Comparison of ENCODE assay signal across 8 mouse cellular contexts in the genomic region with DNA sequence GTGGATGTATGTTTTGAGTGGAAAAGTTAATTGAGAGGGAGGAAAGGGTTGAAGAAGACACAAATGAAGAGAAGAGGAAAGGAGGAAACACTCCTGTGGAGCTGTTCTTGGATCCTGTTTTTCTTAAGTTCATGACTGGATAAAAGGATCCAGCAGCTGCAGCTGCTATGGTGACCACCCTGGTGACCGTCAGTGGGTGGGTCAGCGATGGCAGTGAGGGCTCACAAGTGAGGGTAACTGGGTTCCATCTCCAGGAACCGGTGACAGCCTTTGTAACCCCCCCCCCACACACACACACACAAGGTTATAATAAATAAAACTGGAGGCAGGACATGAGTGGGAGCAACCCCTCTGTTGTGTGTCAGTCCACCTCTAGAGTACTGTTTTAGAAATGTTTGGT. TPM values are rescaled to one million over a fixed set of nuclear protein-coding genes. Genes with fewer than 3 reads are reported as not detected.
DNase-seq lines count a peak whose midpoint lies in the region; ATAC-seq and TF ChIP-seq lines count a peak whose summit lies in the region.

No protein-coding gene starts in this region.

- H3K4me2 ChIP-seq in lung, embryonic 14.5 days, result peak overlapping the region; percentile 96
- H3K4me2 ChIP-seq in forebrain, embryonic 14.5 days (ENCODE audit: low read length), result peak overlapping the region; percentile 98
- H3K4me2 ChIP-seq in neural tube, embryonic 13.5 days, result peak overlapping the region; percentile 99

- peak overlapping the region; percentile 66; the same call in 1 of the 2 replicates for H3K9ac ChIP-seq in lung, embryonic 14.5 days
- no peak overlapping the region for H3K9ac ChIP-seq in forebrain, embryonic 14.5 days (ENCODE audit: low read length)
- peak overlapping the region; percentile 72 for H3K9ac ChIP-seq in neural tube, embryonic 13.5 days

- no peak for DNase-seq in lung, embryonic 14.5 days
- no peak for DNase-seq in lung, postnatal 4 days
- DNase-seq in forebrain, embryonic 14.5 days (ENCODE audit: low spot score), result no peak
- DNase-seq in limb, embryonic 10.5 days (ENCODE audit: low spot score), result no peak
- DNase-seq in spleen, adult 18-20 months, result no peak
- no peak for DNase-seq in adrenal gland, adult 8-10 months
- DNase-seq in adrenal gland, adult (ENCODE audit: inconsistent age in 2 of 2, low spot score in 1 of 2), result no peak

- no peaks in the 10 kb centered on the region for H3K27me3 ChIP-seq in lung, embryonic 14.5 days (ENCODE audit: insufficient read depth, low read length)
- peaks cover 11% of the 10 kb centered on the region; the same call in 1 of the 2 replicates for H3K27me3 ChIP-seq in forebrain, embryonic 14.5 days (replicated peaks; ENCODE audit: control insufficient read depth, insufficient read depth, low read length)
- peaks cover 32% of the 10 kb centered on the region for H3K27me3 ChIP-seq in limb, embryonic 10.5 days (ENCODE audit: low read depth, poor library complexity, severe bottlenecking)
- H3K27me3 ChIP-seq in neural tube, embryonic 13.5 days, result peaks cover 33% of the 10 kb centered on the region

- TF ChIP-seq CTCF in lung, embryonic 14.5 days (IDR thresholded peaks at IDR 0.05; ENCODE audit: low read depth), result no peak

- H3K27ac ChIP-seq in lung, embryonic 14.5 days (ENCODE audit: low read depth), result no peak overlapping the region
- no peak overlapping the region for H3K27ac ChIP-seq in forebrain, embryonic 14.5 days (ENCODE audit: low read depth, low read length)
- H3K27ac ChIP-seq in limb, embryonic 10.5 days, result 0 out of 2 replicates have a peak overlapping the region, but pooled peaks have one; percentile 82
- H3K27ac ChIP-seq in neural tube, embryonic 13.5 days (replicated peaks), result no peak overlapping the region

- no peaks in the 10 kb centered on the region for H3K36me3 ChIP-seq in lung, embryonic 14.5 days (ENCODE audit: insufficient read depth)
- no peaks in the 10 kb centered on the region for H3K36me3 ChIP-seq in forebrain, embryonic 14.5 days (ENCODE audit: control insufficient read depth, insufficient read depth, low read length)
- no peaks in the 10 kb centered on the region for H3K36me3 ChIP-seq in limb, embryonic 10.5 days
- no peaks in the 10 kb centered on the region for H3K36me3 ChIP-seq in neural tube, embryonic 13.5 days

- H3K4me1 ChIP-seq in lung, embryonic 14.5 days (ENCODE audit: insufficient read depth), result peaks cover 4% of the 10 kb centered on the region; the same call in 1 of the 2 replicates
- H3K4me1 ChIP-seq in forebrain, embryonic 14.5 days (ENCODE audit: control insufficient read depth, insufficient read depth, low read length), result no peaks in the 10 kb centered on the region
- H3K4me1 ChIP-seq in limb, embryonic 10.5 days, result peaks cover 28% of the 10 kb centered on the region
- peaks cover 23% of the 10 kb centered on the region for H3K4me1 ChIP-seq in neural tube, embryonic 13.5 days (replicated peaks)

- no peaks in the 10 kb centered on the region for H3K9me3 ChIP-seq in lung, embryonic 14.5 days (ENCODE audit: low read depth, low read length)
- no peaks in the 10 kb centered on the region for H3K9me3 ChIP-seq in forebrain, embryonic 14.5 days (replicated peaks; ENCODE audit: control insufficient read depth, low read length)
- H3K9me3 ChIP-seq in limb, embryonic 10.5 days (replicated peaks), result no peaks in the 10 kb centered on the region
- H3K9me3 ChIP-seq in neural tube, embryonic 13.5 days, result no peaks in the 10 kb centered on the region

- peak overlapping the region; percentile 70 for H3K4me3 ChIP-seq in lung, embryonic 14.5 days (ENCODE audit: low read depth, low read length)
- H3K4me3 ChIP-seq in forebrain, embryonic 14.5 days (ENCODE audit: low read depth, low read length), result peak overlapping the region; percentile 63
- H3K4me3 ChIP-seq in limb, embryonic 10.5 days, result peak overlapping the region; percentile 77
- peak overlapping the region; percentile 62 for H3K4me3 ChIP-seq in neural tube, embryonic 13.5 days

- ATAC-seq in lung, embryonic 14.5 days (ENCODE audit: insufficient read depth), result no peak
- no peak for ATAC-seq in forebrain, embryonic 14.5 days
- ATAC-seq in neural tube, embryonic 13.5 days (ENCODE audit: low read depth), result no peak

- 36% methylated on average over 3 of the region's 3 CpGs for WGBS in lung, embryonic 14.5 days
- WGBS in forebrain, embryonic 14.5 days, result 60% methylated on average over 3 of the region's 3 CpGs
- WGBS in limb, embryonic 10.5 days, result 60% methylated on average over 3 of the region's 3 CpGs
- WGBS in neural tube, embryonic 13.5 days, result 52% methylated on average over 3 of the region's 3 CpGs

RNA-seq across cellular contexts. Expression of gene Itpr2, which starts 0.8 kb away (rescaled TPM):
- polyA plus RNA-seq in lung, embryonic 14.5 days (2014; fragmentation: Nextera tagmentation; extraction: Ambion mirVana), result 12.8 and 13.1 TPM in 2 replicates
- 2.4 and 4.5 TPM in 2 replicates for polyA plus RNA-seq in forebrain, embryonic 14.5 days (2014; fragmentation: Nextera tagmentation; extraction: Ambion mirVana)
- polyA plus RNA-seq in limb, embryonic 10.5 days (2016; fragmentation: Nextera tagmentation; extraction: Ambion mirVana), result 3.7 and 3.8 TPM in 2 replicates
- polyA plus RNA-seq in neural tube, embryonic 13.5 days (2015; fragmentation: Nextera tagmentation; extraction: Ambion mirVana), result 5.5 and 9.6 TPM in 2 replicates
- 10 to 100 TPM; 40.3 to 45.9 (median 42.7) TPM for total RNA-seq in adrenal gland, adult 8-10 months (2022)
